Mouse (Mus musculus) monocyte, adult 2 months (primary cell): ENCODE data around the gene Fblim1.

ENCODE experiments used
- DNase-seq, 2 experiments: peaks; one replicate each; pipeline ENCODE4 v3.0.0; 2022; ENCODE audit warnings: low spot score in 2 of 2, low read depth in 1 of 2

Gene Fblim1

GRCm38 (mm10) chr4:141601148-141601862 lies 4.6 kb downstream of the Fblim1 start:
- no peak for DNase-seq

- DNase-seq = no peak
These were observed 5.5 kb downstream of the Fblim1 start for GRCm38 (mm10) chr4:141600364-141600763.

- DNase-seq = no peak
These were observed 6.4 kb downstream of the Fblim1 start for GRCm38 (mm10) chr4:141599251-141600141.

- DNase-seq = no peak
These were observed 7.0 kb downstream of the Fblim1 start for GRCm38 (mm10) chr4:141598894-141599250.

- no peak for DNase-seq
These were observed 7.5 kb downstream of the Fblim1 start for GRCm38 (mm10) chr4:141598199-141598893.

GRCm38 (mm10) chr4:141596700-141597328 lies 9.1 kb downstream of the Fblim1 start:
- no peak for DNase-seq

- DNase-seq = no peak
These were observed 10.2 kb downstream of the Fblim1 start for GRCm38 (mm10) chr4:141595605-141596268.

- DNase-seq = no peak
These were observed 10.8 kb downstream of the Fblim1 start for GRCm38 (mm10) chr4:141595138-141595537.

- DNase-seq = no peak
These were observed 14.3 kb downstream of the Fblim1 start for GRCm38 (mm10) chr4:141591547-141591946.

- DNase-seq = no peak
These were observed 22.0 kb downstream of the Fblim1 start for GRCm38 (mm10) chr4:141583919-141584318.

- no peak for DNase-seq
These were observed 24.8 kb downstream of the Fblim1 start for GRCm38 (mm10) chr4:141581051-141581450.

GRCm38 (mm10) chr4:141578833-141579232 lies 27.1 kb downstream of the Fblim1 start:
- DNase-seq = no peak

- no peak for DNase-seq
These were observed 29.0 kb downstream of the Fblim1 start for GRCm38 (mm10) chr4:141576877-141577276.

GRCm38 (mm10) chr4:141576404-141576803 lies 29.5 kb downstream of the Fblim1 start:
- DNase-seq = no peak

- DNase-seq = peak in 1 of 2 experiments; percentile 73
These were observed 30.9 kb downstream of the Fblim1 start for GRCm38 (mm10) chr4:141574789-141575702.

GRCm38 (mm10) chr4:141573359-141573966 lies 32.4 kb downstream of the Fblim1 start:
- peak; percentile 57 to 71 for DNase-seq

- no peak for DNase-seq
These were observed 33.1 kb downstream of the Fblim1 start for GRCm38 (mm10) chr4:141572668-141573358.

- no peak for DNase-seq
These were observed 34.0 kb downstream of the Fblim1 start for GRCm38 (mm10) chr4:141571934-141572333.

- DNase-seq = no peak
These were observed 34.6 kb downstream of the Fblim1 start for GRCm38 (mm10) chr4:141571337-141571739.
